Mouse (Mus musculus) left cerebral cortex, postnatal 36 days (tissue): ENCODE measurements around the gene Lrrc4c. TPM values are rescaled to one million over a fixed set of nuclear protein-coding genes. Genes with fewer than 3 reads are reported as not detected.

Experiments used
- DNase-seq, 2 experiments: peaks; one replicate each; pipeline ENCODE4 v3.0.0; 2021 to 2022; ENCODE audit warnings: low spot score in 2 of 2, mixed read lengths in 1 of 2
- intact Hi-C: fragments of 180-260 bp; cut with DNase I; formaldehyde crosslinking; loops from one replicate; pipeline ENCODE4 v1.15.1; 2025
- total RNA-seq, 2 experiments: library from RNA; stranded (reverse); gene quantifications; 2 replicates each; pipeline ENCODE4 v1.2.3; 2021

Gene Lrrc4c
- 100 to 1,000 TPM; 118 to 135 TPM for total RNA-seq

DNA sequence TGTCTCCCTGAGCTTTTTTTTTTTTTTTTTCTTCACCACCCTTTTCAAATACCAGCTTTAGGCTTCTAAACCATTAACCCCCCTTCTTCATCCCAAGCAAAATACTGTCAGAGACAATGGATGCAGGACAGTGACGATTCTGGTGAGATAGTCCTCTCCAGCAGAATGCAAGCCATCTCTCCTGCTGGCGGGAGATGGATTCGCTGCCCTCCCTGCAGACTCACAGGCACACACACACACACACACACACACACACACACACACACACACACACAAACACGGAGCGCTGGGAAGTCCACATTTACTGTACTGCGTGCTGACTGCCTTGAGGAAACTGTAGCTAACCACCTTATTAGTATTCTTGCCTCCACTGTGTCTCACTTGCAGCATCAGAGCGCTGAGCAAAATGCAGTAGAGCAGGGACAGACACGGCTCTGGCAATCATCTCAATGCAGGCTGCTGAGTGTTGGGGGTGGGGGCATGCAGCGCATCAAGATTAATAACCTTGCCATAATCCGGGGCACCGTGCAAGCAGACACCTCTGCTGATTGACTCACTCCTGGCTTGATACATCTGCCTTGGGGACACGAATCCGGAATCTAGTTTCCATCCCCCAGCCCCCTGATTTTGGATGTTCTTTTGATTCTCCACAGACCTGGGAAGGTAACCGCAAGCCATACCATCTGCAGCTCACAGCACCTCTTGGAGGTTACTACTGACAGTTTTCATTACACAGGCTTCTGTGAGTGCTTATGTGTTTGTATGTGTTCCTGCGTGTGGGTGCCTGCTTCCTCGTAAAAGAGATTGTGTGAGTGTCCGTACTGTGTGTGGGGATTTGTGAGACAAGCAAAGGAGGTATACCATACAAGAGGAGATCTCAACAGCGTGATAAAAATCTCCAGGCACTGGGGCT, at the start of gene Lrrc4c:
Lrrc4c (plus strand) TSS at position 783 of the 913 bp plus-strand sequence.
- peak; percentile 66 to 67 for DNase-seq
- intact Hi-C loops: loop anchor here (5.0 to 10.0 kb wide), 3 partner anchors 80 to 1843 kb away; no protein-coding TSS in a partner anchor

DNA sequence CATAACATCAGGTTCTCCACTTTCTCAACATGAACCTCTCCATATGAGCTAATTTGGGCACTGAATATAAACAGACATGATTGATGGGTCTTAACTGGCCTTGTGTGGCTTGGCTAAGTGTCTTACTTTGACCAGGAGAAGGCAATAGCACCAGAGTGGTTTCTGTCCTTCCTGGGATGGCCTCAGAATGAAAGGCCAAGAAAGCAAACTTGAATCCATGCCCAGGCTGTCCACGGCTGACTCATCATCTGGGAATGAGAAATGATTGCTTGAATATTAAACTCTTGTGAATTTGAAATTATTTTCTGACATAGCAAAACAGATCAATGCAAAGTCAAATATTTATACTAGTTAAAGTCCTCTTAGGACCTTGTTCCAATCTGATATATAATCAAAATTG, 42.9 kb upstream of the Lrrc4c start:
- intact Hi-C loops: no loop called here
- DNase-seq: no peak

DNA sequence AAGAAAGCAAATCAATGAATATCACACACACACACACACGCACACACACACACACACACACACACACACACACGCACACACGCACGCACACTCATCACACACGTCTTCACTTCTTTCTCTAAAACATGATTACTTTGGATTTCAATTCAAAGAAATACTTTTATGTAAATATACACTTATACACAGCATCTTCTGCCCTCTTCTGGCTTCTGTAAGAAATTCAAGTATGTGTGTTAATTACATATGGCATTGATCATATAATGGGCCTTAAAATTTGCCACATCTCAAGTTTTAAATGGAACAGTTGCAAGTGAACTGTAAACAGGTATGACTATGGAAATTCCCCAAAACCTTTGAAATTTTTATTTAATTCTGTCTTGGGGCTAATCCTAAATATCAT, 35.0 kb upstream of the Lrrc4c start:
- no peak for DNase-seq
- intact Hi-C loops: no loop called here

GRCm38 (mm10) chr2:96287512-96287911, 30.5 kb upstream of the Lrrc4c start:
- intact Hi-C loops: no loop called here
- DNase-seq: no peak

GRCm38 (mm10) chr2:96290541-96290940, 27.4 kb upstream of the Lrrc4c start:
- intact Hi-C loops: no loop called here

GRCm38 (mm10) chr2:96315034-96315433, 2.9 kb upstream of the Lrrc4c start:
- DNase-seq: no peak
- intact Hi-C loops: loop anchor here (5.0 to 10.0 kb wide), 3 partner anchors 78 to 1840 kb away; no protein-coding TSS in a partner anchor

More at GRCm38 (mm10) chr2:96290541-96290940, 27.4 kb upstream of the Lrrc4c start:
- no peak for DNase-seq

DNA sequence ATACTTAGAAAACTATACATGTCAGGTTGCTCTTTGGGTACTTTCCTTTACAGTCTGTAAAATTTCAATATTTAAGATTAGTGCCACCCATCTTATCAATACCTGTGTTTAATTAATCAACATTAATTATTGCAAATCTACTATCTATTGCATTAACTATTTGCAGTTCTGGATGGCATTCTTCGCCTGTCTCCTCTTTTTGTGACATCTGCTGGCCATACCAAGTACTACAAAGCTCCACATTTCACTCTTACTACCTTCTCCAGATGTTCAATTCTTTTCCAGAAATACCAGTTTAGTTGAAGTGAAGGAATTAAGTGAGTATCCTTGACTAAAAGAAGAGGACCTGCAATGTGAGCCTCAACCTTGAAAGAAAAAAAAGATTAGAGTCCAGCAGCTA, 1.4 kb upstream of the Lrrc4c start:
- DNase-seq: no peak
- intact Hi-C loops: loop anchor here (5.0 to 10.0 kb wide), 3 partner anchors 79 to 1842 kb away; no protein-coding TSS in a partner anchor

- DNase-seq: no peak
- intact Hi-C loops: loop anchor here (5.0 to 10.0 kb wide), 3 partner anchors 81 to 1844 kb away; no protein-coding TSS in a partner anchor
Measured at GRCm38 (mm10) chr2:96318556-96318955, 587 bp downstream of the Lrrc4c start.

- intact Hi-C loops: loop anchor here (5.0 to 10.0 kb wide), 3 partner anchors 82 to 1844 kb away; no protein-coding TSS in a partner anchor
Measured at GRCm38 (mm10) chr2:96319201-96319600, 1.2 kb downstream of the Lrrc4c start.

DNA sequence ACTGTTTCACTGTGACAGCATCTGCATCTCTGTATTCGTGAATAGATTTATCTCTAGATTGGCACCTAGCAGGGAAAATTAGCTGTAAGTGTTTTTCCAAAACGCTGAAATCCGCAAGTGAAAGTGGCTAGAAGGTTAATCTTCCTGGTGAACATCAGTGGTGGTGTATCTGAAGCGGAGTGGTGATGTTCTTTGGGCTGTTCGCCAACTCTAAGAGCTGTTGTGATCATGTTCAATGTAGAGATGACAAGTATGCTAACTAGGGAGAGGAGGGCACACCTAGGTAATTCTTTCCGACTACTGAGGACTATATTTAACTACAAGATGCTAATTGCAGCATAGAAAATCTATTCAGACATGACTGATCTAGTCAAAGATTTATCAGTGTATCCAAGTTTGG, 1.7 kb downstream of the Lrrc4c start:
- intact Hi-C loops: loop anchor here (5.0 to 10.0 kb wide), 3 partner anchors 82 to 1845 kb away; no protein-coding TSS in a partner anchor
- peak in 1 of 2 experiments; percentile 18 for DNase-seq

More at GRCm38 (mm10) chr2:96319201-96319600, 1.2 kb downstream of the Lrrc4c start:
- DNase-seq: peak; percentile 41 to 49

DNA sequence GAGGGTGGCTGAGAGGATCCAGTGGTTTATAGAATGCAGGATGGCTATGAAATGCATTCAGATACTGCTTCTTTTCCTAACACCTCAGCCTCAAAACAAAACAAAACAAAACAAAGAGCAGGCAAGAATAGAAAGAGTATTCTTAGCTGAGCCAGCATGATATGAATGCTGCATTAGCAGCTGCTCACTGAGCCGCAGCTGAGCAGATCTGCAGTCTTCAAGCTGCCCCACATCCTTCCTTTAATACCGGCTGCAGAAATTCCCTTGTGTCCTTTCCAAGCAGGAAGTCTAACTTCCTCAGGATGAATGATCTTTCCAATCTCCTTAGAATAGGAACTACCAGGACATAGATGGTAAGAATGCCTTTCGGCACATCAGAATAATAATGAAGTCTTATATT, 16.7 kb downstream of the Lrrc4c start:
- intact Hi-C loops: loop anchor here (5.0 kb wide), 1 partner anchor 248 kb away; no protein-coding TSS in a partner anchor

GRCm38 (mm10) chr2:96337354-96337753, 19.4 kb downstream of the Lrrc4c start:
- no peak for DNase-seq
- intact Hi-C loops: loop anchor here (5.0 kb wide), 1 partner anchor 245 kb away; no protein-coding TSS in a partner anchor

More for the DNA sequence above, 16.7 kb downstream of the Lrrc4c start:
- no peak for DNase-seq

DNA sequence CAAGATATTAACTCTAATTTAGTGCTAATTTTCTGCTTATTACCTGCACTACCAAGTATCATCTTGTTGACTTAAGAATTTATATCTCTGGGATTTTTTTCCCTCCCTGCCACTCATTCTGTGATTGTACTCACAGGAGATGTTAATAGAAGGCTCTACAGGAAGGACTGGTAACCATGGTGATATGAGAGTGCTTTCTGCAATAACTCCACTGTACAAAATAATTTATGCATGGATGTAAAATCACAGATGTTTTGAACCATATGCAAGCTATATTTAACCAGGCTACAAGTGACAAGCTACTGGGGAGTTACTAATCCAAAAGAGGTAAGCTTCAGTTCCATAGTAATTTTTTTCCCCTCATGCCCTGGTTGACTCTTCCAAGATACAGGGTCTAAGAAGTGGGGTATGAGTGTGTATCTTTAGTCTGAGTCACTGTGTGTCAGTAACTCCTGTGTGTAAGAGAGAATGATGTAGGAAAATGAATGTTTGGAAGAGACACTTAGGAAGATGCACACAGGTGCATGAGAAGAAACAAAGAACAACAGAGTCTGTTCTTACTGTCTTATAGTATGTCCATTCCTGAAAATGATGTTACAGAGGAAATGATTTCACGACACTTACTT, 83.3 kb downstream of the Lrrc4c start:
- DNase-seq: no peak
- intact Hi-C loops: no loop called here

GRCm38 (mm10) chr2:96402514-96402913, 84.5 kb downstream of the Lrrc4c start:
- intact Hi-C loops: no loop called here
- no peak for DNase-seq

- intact Hi-C loops: no loop called here
- no peak for DNase-seq
Measured at GRCm38 (mm10) chr2:96406856-96407255, 88.9 kb downstream of the Lrrc4c start.

DNA sequence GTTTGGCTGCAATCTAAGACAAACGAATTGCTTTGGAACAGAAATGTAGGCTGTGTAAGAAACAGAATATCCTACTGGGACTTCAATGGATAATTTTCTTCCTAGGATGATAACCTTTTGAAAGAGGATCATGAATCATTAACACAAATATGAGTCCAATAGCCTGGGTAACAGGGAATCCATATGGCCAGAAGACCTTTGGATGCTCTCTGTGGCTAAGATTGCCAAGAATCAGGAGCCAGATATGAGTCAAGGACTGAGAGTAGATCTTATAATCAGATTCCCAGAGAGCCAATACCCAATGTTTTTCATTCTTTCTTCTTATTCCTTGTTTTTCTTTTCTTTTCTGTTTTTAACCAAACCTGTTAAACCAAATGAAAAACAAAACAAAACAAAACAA, 93.2 kb downstream of the Lrrc4c start:
- intact Hi-C loops: no loop called here
- DNase-seq: no peak

DNA sequence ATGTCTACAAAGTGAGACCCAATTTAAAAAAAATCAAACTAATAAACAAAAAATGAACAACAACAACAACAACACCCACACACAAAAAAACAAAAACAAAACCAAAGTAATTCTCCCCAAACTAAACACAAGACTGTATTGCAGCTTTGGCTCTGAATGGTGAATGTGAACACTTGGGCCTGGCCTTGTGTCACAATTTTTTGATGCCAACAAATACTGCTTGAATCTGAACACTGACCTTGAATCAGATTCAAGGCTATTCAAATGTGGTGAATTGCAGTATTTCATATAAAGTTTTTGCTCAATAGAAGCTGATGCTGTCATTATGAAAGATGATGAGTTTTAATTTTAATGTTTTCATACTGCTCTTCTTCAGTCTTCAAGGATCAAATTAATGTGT, 143.6 kb downstream of the Lrrc4c start:
- intact Hi-C loops: no loop called here

DNA sequence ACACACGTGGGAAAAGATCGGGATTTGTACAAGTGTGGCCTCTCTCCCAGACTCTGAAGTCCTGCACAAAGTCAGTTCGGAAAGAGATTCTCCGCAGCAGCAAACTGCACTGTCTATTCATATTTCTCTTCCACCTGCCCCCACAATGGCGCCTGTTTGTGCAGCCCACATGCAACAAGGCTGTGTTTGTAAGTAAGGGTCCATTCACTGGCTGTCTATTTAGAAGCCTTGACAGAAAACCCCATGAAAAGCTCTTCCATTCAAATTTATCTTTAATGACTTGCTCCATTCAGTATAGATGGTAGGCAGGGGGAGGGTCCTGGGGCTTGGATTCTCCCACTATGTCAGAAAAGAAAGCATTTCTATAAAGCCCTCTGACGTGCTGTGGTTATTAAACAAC, 157.7 kb downstream of the Lrrc4c start:
- DNase-seq: no peak
- intact Hi-C loops: no loop called here

More for the DNA sequence above, 143.6 kb downstream of the Lrrc4c start:
- no peak for DNase-seq

- no peak for DNase-seq
- intact Hi-C loops: no loop called here
Measured at GRCm38 (mm10) chr2:96499116-96499882, 181.3 kb downstream of the Lrrc4c start.
